Mouse (Mus musculus) MEL-GATA-1-ER (cell line): ENCODE measurements around the gene Thop1.

ENCODE experiments used
- DNase-seq: peaks from one replicate; pipeline ENCODE4 v3.0.0-alpha.2; 2012; ENCODE audit warnings: low read depth; ENCODE audit errors: extremely low read depth

Thop1 gene

GRCm38 (mm10) chr10:81106113-81106721 lies 36.4 kb downstream of the Thop1 start:
- DNase-seq, result peak; percentile 76

- no peak for DNase-seq
These were observed 43.1 kb downstream of the Thop1 start for GRCm38 (mm10) chr10:81112946-81113345.

- DNase-seq, result no peak
These were observed 49.8 kb downstream of the Thop1 start for GRCm38 (mm10) chr10:81119625-81120024.

- DNase-seq, result no peak
These were observed 50.8 kb downstream of the Thop1 start for GRCm38 (mm10) chr10:81120650-81121049.

- no peak for DNase-seq
These were observed 53.1 kb downstream of the Thop1 start for GRCm38 (mm10) chr10:81122889-81123288.

GRCm38 (mm10) chr10:81123500-81123899 lies 53.7 kb downstream of the Thop1 start:
- DNase-seq, result no peak
